Mouse (Mus musculus) heart, embryonic 14.5 days (tissue): ENCODE results near the gene Fam83e. TPM values are rescaled to one million over a fixed set of nuclear protein-coding genes. Genes with fewer than 3 reads are reported as not detected.

Experiments used
- polyA plus RNA-seq: library from polyadenylated mRNA; unstranded; fragments of >200 nt; fragmentation: Nextera tagmentation; extraction: Ambion mirVana; gene quantifications from 2 replicates; pipeline ENCODE4 v1.2.1, GENCODE M21; 2014

Fam83e gene
- polyA plus RNA-seq, 1 experiment from 2014 or later = 0.31 TPM

Other genes starting within 250 kb of the Fam83e start
- gene Tulp2, start 239.3 kb upstream of the Fam83e start, polyA plus RNA-seq = 0.42 and 0.71 TPM in 2 replicates
- not detected in 2 replicates for gene Gm45808, start 234.4 kb upstream of the Fam83e start, polyA plus RNA-seq
- 5.2 and 5.7 TPM in 2 replicates for gene Dhdh, start 232.4 kb upstream of the Fam83e start, polyA plus RNA-seq
- gene Nucb1, start 210.8 kb upstream of the Fam83e start, polyA plus RNA-seq = 159 and 160 TPM in 2 replicates
- gene Ppp1r15a, start 194.9 kb upstream of the Fam83e start, polyA plus RNA-seq = 20.5 and 23.3 TPM in 2 replicates
- gene Plekha4, start 194.9 kb upstream of the Fam83e start, polyA plus RNA-seq = 0.80 and 1.2 TPM in 2 replicates
- 0.20 and 0.26 TPM in 2 replicates for gene Hsd17b14, start 166.3 kb upstream of the Fam83e start, polyA plus RNA-seq
- gene Bcat2, start 151.1 kb upstream of the Fam83e start, polyA plus RNA-seq = 66.0 and 72.0 TPM in 2 replicates
- not detected in 2 replicates for gene Fgf21, start 105.7 kb upstream of the Fam83e start, polyA plus RNA-seq
- 0.07 TPM in 1 of 2 replicates, not detected in the other for gene Fut1, start 103.9 kb upstream of the Fam83e start, polyA plus RNA-seq
- 0.23 and 0.41 TPM in 2 replicates for gene Izumo1, start 99.4 kb upstream of the Fam83e start, polyA plus RNA-seq
- gene Rasip1, start 93.7 kb upstream of the Fam83e start, polyA plus RNA-seq = 22.4 and 24.3 TPM in 2 replicates
- 6.2 and 7.6 TPM in 2 replicates for gene Mamstr, start 81.2 kb upstream of the Fam83e start, polyA plus RNA-seq
- 2.4 and 2.7 TPM in 2 replicates for gene Fut2, start 54.8 kb upstream of the Fam83e start, polyA plus RNA-seq
- not detected in 2 replicates for gene Ntn5, start 37.2 kb upstream of the Fam83e start, polyA plus RNA-seq
- 0.28 and 0.41 TPM in 2 replicates for gene Sec1, start 26.8 kb upstream of the Fam83e start, polyA plus RNA-seq
- 6.8 and 8.0 TPM in 2 replicates for gene Car11, start 21.4 kb upstream of the Fam83e start, polyA plus RNA-seq
- gene Dbp, start 16.1 kb upstream of the Fam83e start, polyA plus RNA-seq = 4.5 and 7.3 TPM in 2 replicates
- 666 and 743 TPM in 2 replicates for gene Rpl18, start 5.8 kb upstream of the Fam83e start, polyA plus RNA-seq
- gene Sphk2, start 3.2 kb upstream of the Fam83e start, polyA plus RNA-seq = 11.9 and 12.5 TPM in 2 replicates
- gene Spaca4, start 4.6 kb downstream of the Fam83e start, polyA plus RNA-seq = not detected in 2 replicates
- gene Lmtk3, start 62.5 kb downstream of the Fam83e start, polyA plus RNA-seq = 0.31 and 1.1 TPM in 2 replicates
- gene Sult2b1, start 63.5 kb downstream of the Fam83e start, polyA plus RNA-seq = 0.30 and 0.81 TPM in 2 replicates
- 88.6 and 89.7 TPM in 2 replicates for gene Cyth2, start 93.4 kb downstream of the Fam83e start, polyA plus RNA-seq
- gene Kcnj14, start 103.6 kb downstream of the Fam83e start, polyA plus RNA-seq = 0.26 and 0.78 TPM in 2 replicates
- gene Grwd1, start 109.7 kb downstream of the Fam83e start, polyA plus RNA-seq = 33.5 and 36.2 TPM in 2 replicates
- 85.7 and 125 TPM in 2 replicates for gene Kdelr1, start 151.6 kb downstream of the Fam83e start, polyA plus RNA-seq
- 0.12 and 0.15 TPM in 2 replicates for gene Grin2d, start 157.2 kb downstream of the Fam83e start, polyA plus RNA-seq
- 0.86 and 1.5 TPM in 2 replicates for gene Syngr4, start 175.5 kb downstream of the Fam83e start, polyA plus RNA-seq
- gene Tmem143, start 175.7 kb downstream of the Fam83e start, polyA plus RNA-seq = 5.1 and 8.7 TPM in 2 replicates
- 76.6 and 90.5 TPM in 2 replicates for gene Emp3, start 200.2 kb downstream of the Fam83e start, polyA plus RNA-seq
- gene Ccdc114, start 202.9 kb downstream of the Fam83e start, polyA plus RNA-seq = 2.4 and 2.7 TPM in 2 replicates